Mouse (Mus musculus): ENCODE measurements around the gene Hopx. TPM values are rescaled to one million over a fixed set of nuclear protein-coding genes. Genes with fewer than 3 reads are reported as not detected.
"Not testable (repeated sequence)": the region's sequence is repeated elsewhere in the genome, so short reads cannot be mapped to it uniquely, and the experiment has no call there.

Gene Hopx
- polyA plus RNA-seq, 1 experiment from 2014 or later: 2.0 TPM

- H3K4me2 ChIP-seq (replicated peaks; ENCODE audit: low read depth, low read length): no peak overlapping the region
- H3K4me3 ChIP-seq (ENCODE audit: low read length): no peak overlapping the region
- H3K4me1 ChIP-seq (ENCODE audit: control insufficient read depth, insufficient read depth, low read length): peaks cover 4% of the 10 kb centered on the region; the same call in 1 of the 2 replicates
- H3K9ac ChIP-seq (ENCODE audit: low read depth, low read length): no peak overlapping the region
- H3K36me3 ChIP-seq (ENCODE audit: control insufficient read depth, insufficient read depth, low read length): no peaks in the 10 kb centered on the region
- WGBS: 26% methylated on average over 6 of the region's 6 CpGs
- no peaks in the 10 kb centered on the region for H3K27me3 ChIP-seq (ENCODE audit: control insufficient read depth, insufficient read depth, low read length)
- H3K27ac ChIP-seq (ENCODE audit: low read depth, low read length): no peak overlapping the region
- no peak for ATAC-seq (ENCODE audit: low FRiP score, low TSS enrichment)
- no peaks in the 10 kb centered on the region for H3K9me3 ChIP-seq (ENCODE audit: control insufficient read depth, low read length)
Measured at GRCm38 (mm10) chr5:77097686-77098085, 17.2 kb downstream of the Hopx start.

DNA sequence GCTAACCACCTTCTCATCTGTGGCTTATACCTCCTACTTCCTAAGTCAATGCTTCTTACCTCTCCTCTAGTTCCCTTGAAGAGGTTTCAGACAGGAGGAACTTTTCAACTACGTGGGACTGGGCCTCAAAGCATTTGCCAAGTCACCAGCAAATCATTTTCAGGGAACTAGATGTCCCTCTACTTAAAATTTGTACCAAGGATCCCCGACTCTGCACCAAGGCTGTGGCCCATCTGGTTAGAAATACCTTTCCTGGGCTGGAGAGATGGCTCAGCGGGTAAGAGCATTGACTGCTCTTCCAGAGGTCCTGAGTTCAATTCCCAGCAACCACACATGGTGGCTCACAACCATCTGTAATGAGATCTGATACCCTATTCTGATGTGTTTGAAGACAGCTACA, 18.7 kb downstream of the Hopx start:
- H3K9ac ChIP-seq (ENCODE audit: low read depth, low read length); ATAC-seq (ENCODE audit: low FRiP score, low TSS enrichment); H3K4me3 ChIP-seq (ENCODE audit: low read length); H3K36me3 ChIP-seq (ENCODE audit: control insufficient read depth, insufficient read depth, low read length); H3K27me3 ChIP-seq (ENCODE audit: control insufficient read depth, insufficient read depth, low read length); H3K27ac ChIP-seq (ENCODE audit: low read depth, low read length); H3K9me3 ChIP-seq (ENCODE audit: control insufficient read depth, low read length); H3K4me2 ChIP-seq (replicated peaks; ENCODE audit: low read depth, low read length); H3K4me1 ChIP-seq (ENCODE audit: control insufficient read depth, insufficient read depth, low read length): not testable (repeated sequence)
- WGBS: 87% methylated on average over 3 of the region's 3 CpGs

GRCm38 (mm10) chr5:77094510-77095491, 20.1 kb downstream of the Hopx start:
- H3K36me3 ChIP-seq (ENCODE audit: control insufficient read depth, insufficient read depth, low read length): no peaks in the 10 kb centered on the region
- peaks cover 4% of the 10 kb centered on the region; the same call in 1 of the 2 replicates for H3K4me1 ChIP-seq (ENCODE audit: control insufficient read depth, insufficient read depth, low read length)
- H3K4me3 ChIP-seq (ENCODE audit: low read length): peak overlapping the region; percentile 69
- H3K27ac ChIP-seq (ENCODE audit: low read depth, low read length): no peak overlapping the region
- H3K9me3 ChIP-seq (ENCODE audit: control insufficient read depth, low read length): no peaks in the 10 kb centered on the region
- under 1% methylated on average over 67 of the region's 69 CpGs for WGBS
- H3K27me3 ChIP-seq (ENCODE audit: control insufficient read depth, insufficient read depth, low read length): no peaks in the 10 kb centered on the region
- H3K4me2 ChIP-seq (replicated peaks; ENCODE audit: low read depth, low read length): peak overlapping the region; percentile 93
- H3K9ac ChIP-seq (ENCODE audit: low read depth, low read length): peak overlapping the region; percentile 51
- ATAC-seq (ENCODE audit: low FRiP score, low TSS enrichment): peak; percentile 86

- H3K9me3 ChIP-seq (ENCODE audit: control insufficient read depth, low read length): no peaks in the 10 kb centered on the region
- peak overlapping the region; percentile 69 for H3K4me3 ChIP-seq (ENCODE audit: low read length)
- H3K36me3 ChIP-seq (ENCODE audit: control insufficient read depth, insufficient read depth, low read length): no peaks in the 10 kb centered on the region
- no peak overlapping the region for H3K27ac ChIP-seq (ENCODE audit: low read depth, low read length)
- no peaks in the 10 kb centered on the region for H3K27me3 ChIP-seq (ENCODE audit: control insufficient read depth, insufficient read depth, low read length)
- 48% methylated on average over 8 of the region's 8 CpGs for WGBS
- no peak for ATAC-seq (ENCODE audit: low FRiP score, low TSS enrichment)
- H3K4me2 ChIP-seq (replicated peaks; ENCODE audit: low read depth, low read length): peak overlapping the region; percentile 93
- peak overlapping the region; percentile 51; the same call in 1 of the 2 replicates for H3K9ac ChIP-seq (ENCODE audit: low read depth, low read length)
- peaks cover 4% of the 10 kb centered on the region; the same call in 1 of the 2 replicates for H3K4me1 ChIP-seq (ENCODE audit: control insufficient read depth, insufficient read depth, low read length)
Measured at GRCm38 (mm10) chr5:77093961-77094360, 21.0 kb downstream of the Hopx start.

DNA sequence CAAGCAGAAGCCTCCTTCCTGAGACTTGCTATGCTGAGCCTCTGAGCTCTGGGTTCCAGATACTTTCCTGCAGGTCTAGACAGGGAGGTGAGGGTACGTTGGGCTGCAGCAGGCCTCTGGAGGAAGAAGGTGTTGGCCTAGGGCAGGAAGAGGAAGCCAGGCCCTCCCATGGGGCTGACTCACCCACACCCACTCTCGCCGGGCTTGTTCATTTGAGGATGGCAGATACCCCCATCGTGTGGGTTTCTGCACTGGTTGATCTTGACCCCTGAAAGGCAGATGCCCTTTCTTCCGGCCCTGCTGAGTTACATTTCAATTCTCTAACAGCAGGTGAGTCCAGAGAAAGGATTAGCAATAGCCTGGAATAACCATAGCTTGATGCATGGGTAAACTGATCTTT, 22.4 kb downstream of the Hopx start:
- H3K4me2 ChIP-seq (replicated peaks; ENCODE audit: low read depth, low read length): no peak overlapping the region
- WGBS: 72% methylated on average over 5 of the region's 5 CpGs

GRCm38 (mm10) chr5:77091923-77092322, 23.0 kb downstream of the Hopx start:
- Histone ChIP-seq H3K4me1 (ENCODE audit: control insufficient read depth, insufficient read depth, low read length) (no peaks in the 10 kb centered on the region), H3K9me3 (ENCODE audit: control insufficient read depth, low read length) (no peaks in the 10 kb centered on the region), H3K27ac (ENCODE audit: low read depth, low read length) (no peak overlapping the region), H3K9ac (ENCODE audit: low read depth, low read length) (no peak overlapping the region), H3K4me2 (replicated peaks; ENCODE audit: low read depth, low read length) (no peak overlapping the region), H3K4me3 (ENCODE audit: low read length) (no peak overlapping the region), H3K36me3 (ENCODE audit: control insufficient read depth, insufficient read depth, low read length) (no peaks in the 10 kb centered on the region), H3K27me3 (ENCODE audit: control insufficient read depth, insufficient read depth, low read length) (no peaks in the 10 kb centered on the region; the same call in 1 of the 2 replicates)
- WGBS: 81% methylated on average over 3 of the region's 3 CpGs
- no peak for ATAC-seq (ENCODE audit: low FRiP score, low TSS enrichment)

More for the DNA sequence above, 22.4 kb downstream of the Hopx start:
- Histone ChIP-seq H3K27me3 (ENCODE audit: control insufficient read depth, insufficient read depth, low read length) (no peaks in the 10 kb centered on the region; the same call in 1 of the 2 replicates), H3K9me3 (ENCODE audit: control insufficient read depth, low read length) (no peaks in the 10 kb centered on the region), H3K27ac (ENCODE audit: low read depth, low read length) (no peak overlapping the region), H3K4me1 (ENCODE audit: control insufficient read depth, insufficient read depth, low read length) (no peaks in the 10 kb centered on the region), H3K4me3 (ENCODE audit: low read length) (no peak overlapping the region), H3K36me3 (ENCODE audit: control insufficient read depth, insufficient read depth, low read length) (no peaks in the 10 kb centered on the region), H3K9ac (ENCODE audit: low read depth, low read length) (no peak overlapping the region)
- ATAC-seq (ENCODE audit: low FRiP score, low TSS enrichment): no peak

DNA sequence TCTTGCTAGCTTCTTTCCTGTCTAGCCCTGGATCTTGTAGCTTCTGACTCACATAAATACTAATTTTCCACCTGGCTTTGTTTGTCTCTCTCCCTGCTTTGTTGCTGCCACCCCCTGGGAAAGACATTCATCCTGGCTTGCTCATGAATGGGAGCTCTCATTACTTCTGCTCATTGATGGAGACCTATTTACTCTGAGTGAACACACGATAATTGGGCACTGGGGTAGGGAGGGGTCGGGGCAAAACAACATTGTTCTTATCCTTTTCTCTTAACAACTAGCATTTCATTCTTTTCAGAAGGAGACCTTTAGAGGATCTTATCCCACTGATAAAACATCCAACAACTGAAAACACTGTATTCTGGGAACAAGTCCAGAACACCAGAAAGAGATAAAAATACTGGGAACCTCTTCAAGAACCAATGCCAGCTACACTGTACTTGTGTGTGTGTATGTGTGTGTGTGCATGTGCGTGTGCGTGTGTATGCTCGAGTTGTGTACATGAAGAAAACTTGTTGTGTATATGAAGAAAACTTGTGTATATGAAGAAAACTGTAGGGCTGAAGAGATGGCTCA, 24.3 kb downstream of the Hopx start:
- Histone ChIP-seq H3K4me3 (ENCODE audit: low read length) (no peak overlapping the region), H3K9me3 (ENCODE audit: control insufficient read depth, low read length) (no peaks in the 10 kb centered on the region), H3K4me2 (replicated peaks; ENCODE audit: low read depth, low read length) (no peak overlapping the region), H3K27ac (ENCODE audit: low read depth, low read length) (no peak overlapping the region), H3K4me1 (ENCODE audit: control insufficient read depth, insufficient read depth, low read length) (no peaks in the 10 kb centered on the region), H3K27me3 (ENCODE audit: control insufficient read depth, insufficient read depth, low read length) (no peaks in the 10 kb centered on the region; the same call in 1 of the 2 replicates), H3K36me3 (ENCODE audit: control insufficient read depth, insufficient read depth, low read length) (no peaks in the 10 kb centered on the region), H3K9ac (ENCODE audit: low read depth, low read length) (no peak overlapping the region)
- no peak for ATAC-seq (ENCODE audit: low FRiP score, low TSS enrichment)
- 71% methylated on average over 5 of the region's 5 CpGs for WGBS

DNA sequence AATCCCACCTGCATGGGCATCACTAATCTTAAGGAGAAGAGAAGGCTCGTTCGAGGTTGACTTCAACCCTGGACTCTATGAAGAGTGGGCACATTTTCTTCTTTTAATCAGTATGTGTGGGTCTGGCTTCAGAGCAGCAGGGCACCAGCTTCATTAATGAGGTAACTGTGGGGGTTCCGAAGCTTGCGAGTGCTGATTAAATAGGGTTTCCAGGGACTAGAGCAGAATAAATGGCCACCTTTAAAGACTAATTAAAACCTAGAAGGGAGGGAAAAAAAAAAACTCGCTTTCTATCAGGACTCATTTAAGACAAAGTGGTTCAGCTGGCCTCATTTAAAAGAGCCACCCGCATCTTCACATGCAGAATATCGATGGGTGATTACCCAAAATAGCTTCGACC, 25.0 kb downstream of the Hopx start:
- 89% methylated on average over 8 of the region's 8 CpGs for WGBS
- no peak for ATAC-seq (ENCODE audit: low FRiP score, low TSS enrichment)
- no peaks in the 10 kb centered on the region for H3K4me1 ChIP-seq (ENCODE audit: control insufficient read depth, insufficient read depth, low read length)
- H3K4me2 ChIP-seq (replicated peaks; ENCODE audit: low read depth, low read length): no peak overlapping the region
- H3K4me3 ChIP-seq (ENCODE audit: low read length): no peak overlapping the region
- H3K27ac ChIP-seq (ENCODE audit: low read depth, low read length): no peak overlapping the region
- H3K27me3 ChIP-seq (ENCODE audit: control insufficient read depth, insufficient read depth, low read length): no peaks in the 10 kb centered on the region; the same call in 1 of the 2 replicates
- no peak overlapping the region for H3K9ac ChIP-seq (ENCODE audit: low read depth, low read length)
- no peaks in the 10 kb centered on the region for H3K36me3 ChIP-seq (ENCODE audit: control insufficient read depth, insufficient read depth, low read length)
- no peaks in the 10 kb centered on the region for H3K9me3 ChIP-seq (ENCODE audit: control insufficient read depth, low read length)

DNA sequence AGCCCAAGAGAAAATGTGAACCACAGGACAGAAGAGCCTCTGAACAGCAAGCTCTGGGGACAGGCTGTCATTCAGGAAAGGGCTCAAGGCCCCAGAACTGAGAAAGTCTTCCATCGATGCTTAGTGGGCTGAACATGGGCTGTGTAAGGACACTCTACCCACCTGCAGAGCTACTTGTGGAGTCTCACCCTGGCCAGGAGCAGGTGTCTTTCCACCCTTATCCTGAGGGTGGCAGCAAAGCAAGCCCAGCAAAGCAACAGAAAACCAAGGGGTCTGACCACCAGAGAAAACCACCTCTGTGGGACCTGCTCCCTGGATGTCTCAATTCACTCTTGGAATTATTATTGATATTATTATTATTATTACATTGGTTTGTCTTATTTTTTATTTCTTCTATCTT, 25.6 kb downstream of the Hopx start:
- Histone ChIP-seq H3K4me2 (replicated peaks; ENCODE audit: low read depth, low read length) (no peak overlapping the region), H3K9ac (ENCODE audit: low read depth, low read length) (no peak overlapping the region), H3K36me3 (ENCODE audit: control insufficient read depth, insufficient read depth, low read length) (no peaks in the 10 kb centered on the region), H3K27me3 (ENCODE audit: control insufficient read depth, insufficient read depth, low read length) (no peaks in the 10 kb centered on the region; the same call in 1 of the 2 replicates), H3K4me3 (ENCODE audit: low read length) (no peak overlapping the region), H3K27ac (ENCODE audit: low read depth, low read length) (no peak overlapping the region), H3K9me3 (ENCODE audit: control insufficient read depth, low read length) (no peaks in the 10 kb centered on the region), H3K4me1 (ENCODE audit: control insufficient read depth, insufficient read depth, low read length) (no peaks in the 10 kb centered on the region)
- WGBS: 54% methylated on average over 1 of the region's 1 CpGs
- ATAC-seq (ENCODE audit: low FRiP score, low TSS enrichment): peak; percentile 47; the same call in 1 of the 2 replicates
